Mouse (Mus musculus): ENCODE data around the gene Axin2. TPM values are rescaled to one million over a fixed set of nuclear protein-coding genes. Genes with fewer than 3 reads are reported as not detected.

Axin2 gene
- polyA plus RNA-seq (2012; fragmentation: generic; extraction: Trizol) = under 1 TPM; 0.04 to 0.17 TPM

GRCm38 (mm10) chr11:108920158-108920635 is at the start of gene Axin2:
TSS of gene Axin2 (plus strand) at chr11:108920349.

Other genes starting within 250 kb of the Axin2 start
- not detected for gene E030025P04Rik, start 224.0 kb downstream of the Axin2 start, polyA plus RNA-seq (2012; fragmentation: generic; extraction: Trizol)